Mouse (Mus musculus): ENCODE results near the gene Nras. TPM values are rescaled to one million over a fixed set of nuclear protein-coding genes. Genes with fewer than 3 reads are reported as not detected.

The Nras gene
- total RNA-seq, 2 experiments from 2014 or later = 60.8 to 65.6 TPM

GRCm38 (mm10) chr3:103091753-103092152, 33.7 kb downstream of the Nras start:
- no peak for ATAC-seq (replicated peaks; ENCODE audit: poor library complexity)

GRCm38 (mm10) chr3:103098662-103099061, 40.6 kb downstream of the Nras start:
- ATAC-seq (replicated peaks; ENCODE audit: poor library complexity) = no peak

DNA sequence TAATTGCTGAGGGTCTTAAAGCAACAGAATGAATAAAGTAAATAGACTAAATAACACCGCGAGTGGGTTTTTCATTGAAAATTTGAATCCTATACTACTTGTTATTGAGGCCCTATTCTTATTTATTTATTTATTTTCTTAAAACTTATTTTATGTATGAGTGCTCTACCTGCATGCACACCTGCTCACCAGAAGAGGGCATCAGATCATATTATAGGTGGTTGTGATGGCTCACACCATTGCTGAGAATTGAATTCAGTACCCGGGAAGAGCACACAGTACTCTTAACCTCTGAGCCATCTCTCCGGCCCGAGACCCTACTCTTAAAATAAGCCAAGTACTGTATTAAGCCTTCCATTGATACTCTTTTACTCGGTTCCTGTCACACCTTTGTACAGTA, 41.6 kb downstream of the Nras start:
- peak; percentile 29; the same call in 1 of the 2 replicates for ATAC-seq (replicated peaks; ENCODE audit: poor library complexity)

GRCm38 (mm10) chr3:103100735-103101134, 42.6 kb downstream of the Nras start:
- no peak for ATAC-seq (replicated peaks; ENCODE audit: poor library complexity)

DNA sequence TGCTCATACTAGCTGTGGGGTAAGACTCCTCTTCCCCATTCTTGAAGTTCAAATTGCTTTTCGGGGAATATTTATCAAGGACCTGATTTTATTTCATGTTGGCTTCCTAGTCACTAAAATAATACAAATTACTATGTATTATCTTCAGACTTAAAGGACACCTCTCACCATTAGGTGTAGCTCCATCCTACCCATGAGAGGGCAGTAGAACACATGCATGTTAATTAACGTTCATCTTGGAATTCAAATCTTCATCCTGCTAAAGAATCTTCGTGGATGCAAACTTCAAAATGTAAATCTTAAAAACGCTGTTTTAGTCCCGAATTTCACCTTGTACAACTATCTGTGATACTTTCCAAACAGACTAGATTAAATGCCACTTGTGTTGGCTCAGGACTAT, 43.1 kb downstream of the Nras start:
- ATAC-seq (replicated peaks; ENCODE audit: poor library complexity) = no peak

- ATAC-seq (replicated peaks; ENCODE audit: poor library complexity) = peak; percentile 12
These were observed 43.8 kb downstream of the Nras start for GRCm38 (mm10) chr3:103101909-103102308.

GRCm38 (mm10) chr3:103102454-103103390, 44.6 kb downstream of the Nras start, which contains the start of gene Dennd2c:
Dennd2c (plus strand) TSS chr3:103102604.
- peak; percentile 95 for ATAC-seq (replicated peaks; ENCODE audit: poor library complexity)

- no peak for ATAC-seq (replicated peaks; ENCODE audit: poor library complexity)
These were observed 49.6 kb downstream of the Nras start for GRCm38 (mm10) chr3:103107565-103108240.

- peak; percentile 81 for ATAC-seq (replicated peaks; ENCODE audit: poor library complexity)
These were observed 54.1 kb downstream of the Nras start for GRCm38 (mm10) chr3:103112216-103112615.

Other genes starting within 250 kb of the Nras start
- gene Sycp1, start 122.2 kb upstream of the Nras start, total RNA-seq (2015) = not detected in 2 replicates
- gene Sycp1, start 122.2 kb upstream of the Nras start, total RNA-seq (2017) = not detected in 2 replicates
- not detected in 2 replicates for gene Nr1h5, start 94.2 kb upstream of the Nras start, total RNA-seq (2015)
- gene Nr1h5, start 94.2 kb upstream of the Nras start, total RNA-seq (2017) = not detected in 2 replicates
- gene Sike1, start 62.6 kb upstream of the Nras start, total RNA-seq (2015) = 36.6 and 41.4 TPM in 2 replicates
- gene Sike1, start 62.6 kb upstream of the Nras start, total RNA-seq (2017) = 14.5 and 19.5 TPM in 2 replicates
- gene Csde1, start 37.9 kb upstream of the Nras start, total RNA-seq (2015) = 283 and 297 TPM in 2 replicates
- 545 and 751 TPM in 2 replicates for gene Csde1, start 37.9 kb upstream of the Nras start, total RNA-seq (2017)
- not detected in 2 replicates for gene Ampd1, start 15.7 kb downstream of the Nras start, total RNA-seq (2015)
- gene Ampd1, start 15.7 kb downstream of the Nras start, total RNA-seq (2017) = not detected in 2 replicates
- 1.1 and 1.4 TPM in 2 replicates for gene Dennd2c, start 44.3 kb downstream of the Nras start, total RNA-seq (2015)
- 0.54 and 1.1 TPM in 2 replicates for gene Dennd2c, start 44.3 kb downstream of the Nras start, total RNA-seq (2017)
- 129 and 130 TPM in 2 replicates for gene Bcas2, start 113.4 kb downstream of the Nras start, total RNA-seq (2015)
- gene Bcas2, start 113.4 kb downstream of the Nras start, total RNA-seq (2017) = 169 and 190 TPM in 2 replicates
- 97.0 and 110 TPM in 2 replicates for gene Trim33, start 221.0 kb downstream of the Nras start, total RNA-seq (2015)
- 47.9 and 54.6 TPM in 2 replicates for gene Trim33, start 221.0 kb downstream of the Nras start, total RNA-seq (2017)

All from megakaryocyte progenitor cell, adult 5-6 weeks (primary cell).